Mouse (Mus musculus) spleen, embryonic (tissue): Measurements from ENCODE around the gene Pigr.

Source experiments
- CTCF ChIA-PET: fragments of 350-600 bp; sonication (Branson Sonifier 250); formaldehyde crosslinking; loops from one replicate; lab custom pipeline; 2022; lab: Charles Lee

Pigr gene

GRCm38 (mm10) chr1:130828656-130829055, 2.2 kb downstream of the Pigr start:
- CTCF ChIA-PET, result no interaction called here

- CTCF ChIA-PET, result interaction anchor here (0.6 to 1.0 kb wide), 3 partner anchors 11 to 424 kb away, joined by 3 to 4 read pairs (median 4); no protein-coding TSS in a partner anchor
Measured at GRCm38 (mm10) chr1:130829906-130830830, 3.7 kb downstream of the Pigr start.

DNA sequence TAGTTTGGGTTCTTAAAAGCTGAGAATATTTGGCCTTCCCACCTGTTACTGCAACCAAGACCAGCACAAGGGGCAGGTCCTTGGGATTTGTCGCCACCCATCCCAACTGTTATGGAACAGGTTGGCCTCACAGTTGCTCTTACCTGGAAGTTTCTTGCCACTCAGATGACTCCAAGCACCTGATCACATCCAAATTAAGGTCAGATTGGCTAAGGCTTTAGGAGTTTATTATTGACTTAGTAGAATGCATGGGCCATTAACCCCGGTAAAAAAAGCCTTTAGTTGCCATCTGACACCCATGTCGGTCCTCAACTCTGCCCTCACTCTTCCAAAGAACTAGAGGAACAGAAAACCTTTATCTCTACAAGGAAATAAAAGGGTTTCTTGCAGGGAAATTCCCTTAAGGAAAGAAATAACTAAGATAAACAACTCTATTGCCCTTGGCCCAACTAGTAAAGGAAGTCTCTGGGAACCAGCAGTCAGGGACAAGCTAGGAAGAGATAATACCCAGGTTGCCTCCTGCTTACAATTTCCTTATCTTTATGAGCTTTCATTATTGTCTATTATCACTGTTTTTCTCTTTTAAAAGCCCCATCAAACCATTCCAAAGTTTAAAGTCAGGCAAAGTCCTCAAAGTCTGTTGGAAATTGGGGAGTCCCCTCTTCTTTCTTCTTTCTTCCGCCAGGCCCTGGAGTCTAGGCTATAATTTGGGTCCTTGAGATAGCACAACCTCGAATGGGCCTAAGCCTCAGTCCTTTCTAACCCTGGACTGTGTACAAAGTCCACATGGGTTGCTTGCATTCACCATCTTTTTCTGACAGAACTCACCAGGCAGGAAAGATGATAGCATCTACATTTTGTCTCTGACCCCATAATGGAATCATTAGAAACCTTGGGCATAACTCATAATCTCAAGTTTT, 6.0 kb downstream of the Pigr start:
- CTCF ChIA-PET, result interaction anchor here (0.7 to 0.9 kb wide), 2 partner anchors 151 to 226 kb away, joined by 3 to 32 read pairs; no protein-coding TSS in a partner anchor

GRCm38 (mm10) chr1:130835161-130835936, 8.9 kb downstream of the Pigr start:
- CTCF ChIA-PET, result interaction anchor here (0.6 to 1.0 kb wide), 3 partner anchors 17 to 43 kb away, joined by 3 to 6 read pairs (median 3); no protein-coding TSS in a partner anchor

- CTCF ChIA-PET, result interaction anchor here (1.5 kb wide), 1 partner anchor 9 kb away, joined by 9 read pairs; no protein-coding TSS in a partner anchor
Measured at GRCm38 (mm10) chr1:130838288-130838687, 11.8 kb downstream of the Pigr start.

DNA sequence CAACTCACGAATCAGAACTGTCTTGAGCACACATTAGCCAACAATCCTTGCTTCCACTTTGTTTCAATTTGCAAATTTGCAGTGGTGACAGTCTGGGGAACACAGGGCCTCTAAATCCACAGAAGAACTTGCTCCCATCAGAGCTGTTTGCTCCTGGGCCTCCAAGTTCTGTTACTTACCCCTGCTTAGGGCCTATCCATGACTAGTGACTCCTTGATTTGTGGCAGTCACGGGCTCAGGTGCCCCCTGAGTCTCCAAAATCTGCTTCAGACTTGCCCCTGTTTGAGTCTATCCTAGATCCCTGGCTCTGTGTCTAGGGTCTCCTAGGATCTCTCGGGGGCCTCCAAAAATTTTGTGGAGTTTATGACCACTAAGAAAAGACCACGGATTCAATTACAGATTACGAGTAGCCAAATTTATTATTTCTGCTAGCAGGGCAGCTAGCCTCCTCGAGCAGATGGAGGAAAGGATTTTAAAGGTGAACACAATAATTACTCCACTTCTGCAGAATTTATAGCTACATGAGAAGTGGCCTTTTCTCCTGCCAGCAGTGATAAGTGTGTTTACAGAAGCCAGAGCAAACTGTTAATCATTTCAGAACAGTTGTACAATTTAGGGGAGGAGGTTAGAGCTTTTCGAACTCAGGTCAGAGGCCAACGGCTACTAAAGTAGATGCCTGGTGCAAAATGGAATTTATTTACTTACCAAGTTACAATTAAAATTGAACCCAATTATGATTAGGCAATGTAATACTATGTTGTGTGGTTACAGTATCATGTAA, 14.3 kb downstream of the Pigr start:
- CTCF ChIA-PET, result no interaction called here

DNA sequence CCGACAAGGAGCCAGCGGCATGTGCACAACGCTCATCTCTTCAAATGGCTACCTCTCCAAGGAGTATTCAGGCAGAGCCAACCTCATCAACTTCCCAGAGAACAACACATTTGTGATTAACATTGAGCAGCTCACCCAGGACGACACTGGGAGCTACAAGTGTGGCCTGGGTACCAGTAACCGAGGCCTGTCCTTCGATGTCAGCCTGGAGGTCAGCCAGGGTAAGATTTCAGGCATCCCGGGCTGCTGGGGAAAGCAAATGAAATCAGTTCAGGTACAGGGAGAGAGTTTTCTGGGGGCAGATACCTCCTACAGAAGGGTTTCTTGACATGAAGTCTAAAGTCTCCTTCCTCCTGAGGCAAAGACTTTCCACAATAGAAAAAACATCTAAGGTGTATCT, 15.1 kb downstream of the Pigr start:
- CTCF ChIA-PET, result no interaction called here

- CTCF ChIA-PET, result interaction anchor here (0.5 kb wide), 1 partner anchor 60 kb away, joined by 3 read pairs; no protein-coding TSS in a partner anchor
Measured at GRCm38 (mm10) chr1:130844516-130844915, 18.0 kb downstream of the Pigr start.

GRCm38 (mm10) chr1:130849530-130850214, 23.2 kb downstream of the Pigr start:
- CTCF ChIA-PET, result no interaction called here

DNA sequence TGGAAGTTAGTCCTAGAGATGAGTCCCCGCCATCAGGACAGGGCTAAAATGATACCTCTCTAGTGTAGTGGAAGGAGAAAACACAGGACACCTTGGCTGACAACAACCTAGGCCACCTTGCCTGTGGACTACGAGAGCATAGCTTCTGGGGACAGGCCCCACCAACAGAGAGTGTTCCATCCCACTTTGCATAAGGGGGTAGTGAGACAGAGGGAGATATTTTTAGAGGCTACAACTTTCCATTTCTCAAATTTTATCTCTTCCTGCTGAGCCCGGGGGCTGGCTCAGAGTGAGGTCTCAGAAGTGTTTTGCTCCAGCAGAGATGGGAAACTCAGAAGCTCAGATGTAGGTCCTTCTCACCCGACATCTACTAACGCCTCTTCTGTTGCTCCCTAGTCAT, 23.9 kb downstream of the Pigr start:
- CTCF ChIA-PET, result no interaction called here

DNA sequence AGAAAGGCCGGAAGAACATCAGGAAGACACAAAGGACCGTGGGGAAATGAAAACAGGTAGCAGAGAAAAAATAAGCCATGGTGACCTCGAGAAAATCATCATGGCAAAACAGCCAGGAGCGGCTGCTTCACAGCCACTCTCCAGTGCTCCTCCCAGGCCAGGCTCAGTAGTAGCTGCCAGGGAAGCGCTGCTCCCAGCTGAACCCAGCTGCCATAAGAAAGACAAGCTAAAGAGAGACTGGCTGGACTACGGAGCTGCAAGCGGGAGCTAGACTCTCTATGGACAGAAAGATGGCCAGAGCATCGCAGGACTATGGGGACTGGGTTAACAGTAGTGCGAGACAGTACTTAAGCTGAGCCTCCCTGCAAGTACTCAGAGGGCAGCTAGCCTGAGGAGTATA, 28.3 kb downstream of the Pigr start:
- CTCF ChIA-PET, result interaction anchor here (0.8 kb wide), 1 partner anchor 10 kb away, joined by 3 read pairs; no protein-coding TSS in a partner anchor

DNA sequence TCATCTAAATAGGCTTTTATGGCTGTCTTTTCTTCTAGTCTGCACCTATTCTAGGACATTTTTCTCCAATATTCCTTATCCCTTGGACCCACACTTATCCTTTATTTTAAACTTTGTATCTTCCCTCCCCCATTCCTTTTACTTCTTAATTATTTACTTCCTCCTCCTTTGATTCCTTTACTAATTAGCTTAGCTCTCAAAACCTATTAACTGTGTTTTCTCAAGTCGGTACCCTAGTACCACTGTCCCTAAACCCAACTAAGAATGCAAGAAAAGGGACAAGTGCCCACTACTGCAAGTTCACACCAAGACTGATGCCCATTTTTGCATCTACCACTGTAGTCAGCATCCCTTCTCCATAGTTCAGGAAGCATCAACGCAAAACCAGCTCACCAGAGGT, 29.2 kb downstream of the Pigr start:
- CTCF ChIA-PET, result interaction anchor here (0.8 kb wide), 1 partner anchor 9 kb away, joined by 3 read pairs; no protein-coding TSS in a partner anchor

DNA sequence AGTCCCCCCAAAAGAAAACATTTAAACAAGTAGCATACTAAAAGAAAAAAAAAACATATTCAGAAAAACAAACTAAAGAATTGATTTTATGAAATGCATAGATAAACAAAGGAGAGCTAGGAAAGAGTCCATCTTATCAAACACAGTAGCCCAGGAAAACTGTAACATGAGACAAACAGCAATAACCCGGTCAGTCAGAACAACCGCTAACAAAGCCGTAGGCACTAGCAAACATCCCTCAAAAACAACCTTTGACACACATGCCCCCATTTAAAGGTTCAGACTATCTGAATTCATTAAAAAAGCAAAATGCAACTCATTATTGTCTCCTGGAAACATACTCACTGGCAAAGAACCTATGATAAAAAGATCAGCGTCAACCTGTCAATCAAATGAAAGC, 31.0 kb downstream of the Pigr start:
- CTCF ChIA-PET, result interaction anchor here (0.6 kb wide), 1 partner anchor 214 kb away, joined by 3 read pairs; no protein-coding TSS in a partner anchor

DNA sequence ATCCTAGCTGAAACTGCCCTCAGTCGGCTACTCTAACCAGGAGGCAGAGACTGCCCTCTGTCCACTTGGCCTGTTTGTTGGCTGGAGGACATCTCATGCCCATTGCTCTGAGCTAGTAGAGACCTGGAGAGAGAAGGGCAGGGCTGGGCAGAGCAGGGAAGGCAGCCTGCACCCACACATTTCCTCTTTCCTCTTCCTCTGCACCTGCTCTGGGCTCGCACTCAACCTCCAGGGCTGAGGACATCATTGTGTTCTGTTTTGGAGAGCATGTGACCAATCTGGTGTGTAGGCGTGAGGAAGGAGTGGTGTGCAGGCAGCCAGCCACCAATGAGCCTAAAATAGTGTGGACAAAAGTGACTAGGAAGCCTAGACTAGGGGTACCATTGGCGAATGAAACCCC, 37.8 kb downstream of the Pigr start:
- CTCF ChIA-PET, result interaction anchor here (0.5 to 1.2 kb wide), 3 partner anchors 9 to 68 kb away, joined by 3 to 6 read pairs (median 4); no protein-coding TSS in a partner anchor

GRCm38 (mm10) chr1:130864741-130865140, 38.3 kb downstream of the Pigr start:
- CTCF ChIA-PET, result interaction anchor here (0.5 to 1.2 kb wide), 3 partner anchors 9 to 68 kb away, joined by 3 to 6 read pairs (median 4); no protein-coding TSS in a partner anchor

GRCm38 (mm10) chr1:130865541-130866221, 39.2 kb downstream of the Pigr start, which contains the start of gene Fcmr:
Gene Fcmr (plus strand): TSS chr1:130865669.
- CTCF ChIA-PET, result interaction anchor here (1.2 kb wide), 1 partner anchor 9 kb away, joined by 5 read pairs; no protein-coding TSS in a partner anchor

GRCm38 (mm10) chr1:130872912-130873311, 46.4 kb downstream of the Pigr start:
- CTCF ChIA-PET, result no interaction called here

DNA sequence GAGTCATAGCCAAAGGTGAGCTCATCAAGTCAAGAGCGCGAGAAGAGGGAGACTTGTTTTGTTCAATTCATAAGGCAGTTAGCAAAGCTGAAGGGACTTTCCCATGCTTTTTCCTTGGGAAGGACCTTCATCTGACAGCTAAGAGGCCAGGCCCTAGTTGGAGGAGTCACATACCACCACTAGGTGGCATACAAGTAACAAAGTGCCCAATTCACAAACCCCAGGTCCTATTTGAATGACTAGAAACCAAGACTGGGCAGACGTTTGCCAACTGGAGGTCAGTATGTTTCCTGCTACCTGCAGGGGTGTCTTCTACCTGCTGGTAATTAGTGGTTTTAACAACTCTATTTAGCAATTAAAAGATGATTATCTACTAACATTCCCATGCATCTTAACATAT, 48.7 kb downstream of the Pigr start:
- CTCF ChIA-PET, result interaction anchor here (0.7 to 1.1 kb wide), 3 partner anchors 9 to 55 kb away, joined by 3 to 5 read pairs (median 4); partner anchors contain the start of gene Fcmr
